Mouse (Mus musculus): ENCODE results near the gene Tbc1d10b. TPM values are rescaled to one million over a fixed set of nuclear protein-coding genes. Genes with fewer than 3 reads are reported as not detected.
A peak's percentile ranks its signal among the peaks of the same experiment; 100 is the strongest.

Tbc1d10b gene
- polyA plus RNA-seq, 1 experiment from 2014 or later = 23.2 TPM

GRCm38 (mm10) chr7:127208553-127209438 is 528 bp upstream of the Tbc1d10b start, which contains the start of gene Mylpf:
Mylpf (plus strand) TSS chr7:127208890.
- Histone ChIP-seq H3K27ac (ENCODE audit: low read length) (peak within 1 kb of the TSS; percentile 85), H3K4me3 (ENCODE audit: low read length) (peak within 1 kb of the TSS; percentile 95), H3K9me3 (ENCODE audit: low read length) (no peaks in the 10 kb centered on the region), H3K27me3 (ENCODE audit: insufficient read depth, low read length) (no peaks in the 10 kb centered on the region), H3K9ac (replicated peaks; ENCODE audit: low read length) (peak within 1 kb of the TSS; percentile 92), H3K4me1 (ENCODE audit: insufficient read depth, low read length) (peaks cover 16% of the 10 kb centered on the region), H3K4me2 (replicated peaks; ENCODE audit: low read depth, low read length) (peak within 1 kb of the TSS; percentile 96), H3K36me3 (ENCODE audit: insufficient read depth, low read length) (no peaks in the 10 kb centered on the region)
- peak; percentile 96 for ATAC-seq (ENCODE audit: low FRiP score, low TSS enrichment)
- WGBS = under 1% methylated on average over 44 of the region's 44 CpGs

- Histone ChIP-seq H3K27me3 (ENCODE audit: insufficient read depth, low read length) (no peaks in the 10 kb centered on the region), H3K4me2 (replicated peaks; ENCODE audit: low read depth, low read length) (peak overlapping the region; percentile 96), H3K27ac (ENCODE audit: low read length) (peak overlapping the region; percentile 85), H3K9ac (replicated peaks; ENCODE audit: low read length) (peak overlapping the region; percentile 92), H3K4me1 (ENCODE audit: insufficient read depth, low read length) (peaks cover 16% of the 10 kb centered on the region), H3K36me3 (ENCODE audit: insufficient read depth, low read length) (peaks cover 9% of the 10 kb centered on the region; the same call in 1 of the 2 replicates), H3K9me3 (ENCODE audit: low read length) (no peaks in the 10 kb centered on the region), H3K4me3 (ENCODE audit: low read length) (peak overlapping the region; percentile 95)
- under 1% methylated on average over 50 of the region's 53 CpGs for WGBS
- ATAC-seq (ENCODE audit: low FRiP score, low TSS enrichment) = peak; percentile 11
Measured at GRCm38 (mm10) chr7:127207374-127208294, 634 bp downstream of the Tbc1d10b start.

- H3K27me3 ChIP-seq (ENCODE audit: insufficient read depth, low read length) = no peaks in the 10 kb centered on the region
- ATAC-seq (ENCODE audit: low FRiP score, low TSS enrichment) = no peak
- WGBS = 44% methylated on average over 2 of the region's 2 CpGs
- peak overlapping the region; percentile 92 for H3K9ac ChIP-seq (replicated peaks; ENCODE audit: low read length)
- H3K36me3 ChIP-seq (ENCODE audit: insufficient read depth, low read length) = peaks cover 12% of the 10 kb centered on the region; the same call in 1 of the 2 replicates
- H3K4me2 ChIP-seq (replicated peaks; ENCODE audit: low read depth, low read length) = peak overlapping the region; percentile 96
- no peaks in the 10 kb centered on the region for H3K9me3 ChIP-seq (ENCODE audit: low read length)
- H3K4me3 ChIP-seq (ENCODE audit: low read length) = peak overlapping the region; percentile 95
- peaks cover 16% of the 10 kb centered on the region for H3K4me1 ChIP-seq (ENCODE audit: insufficient read depth, low read length)
- H3K27ac ChIP-seq (ENCODE audit: low read length) = peak overlapping the region; percentile 47; the same call in 1 of the 2 replicates
Measured at GRCm38 (mm10) chr7:127206606-127207005, 1.7 kb downstream of the Tbc1d10b start.

GRCm38 (mm10) chr7:127196484-127196883 is 11.8 kb downstream of the Tbc1d10b start:
- H3K4me2 ChIP-seq (replicated peaks; ENCODE audit: low read depth, low read length) = peak overlapping the region; percentile 95
- WGBS = 60% methylated on average over 11 of the region's 11 CpGs
- H3K9me3 ChIP-seq (ENCODE audit: low read length) = no peaks in the 10 kb centered on the region
- H3K36me3 ChIP-seq (ENCODE audit: insufficient read depth, low read length) = peaks cover 70% of the 10 kb centered on the region
- peaks cover 19% of the 10 kb centered on the region for H3K4me1 ChIP-seq (ENCODE audit: insufficient read depth, low read length)
- peak overlapping the region; percentile 90 for H3K27ac ChIP-seq (ENCODE audit: low read length)
- H3K4me3 ChIP-seq (ENCODE audit: low read length) = peak overlapping the region; percentile 93
- no peak for ATAC-seq (ENCODE audit: low FRiP score, low TSS enrichment)
- H3K27me3 ChIP-seq (ENCODE audit: insufficient read depth, low read length) = no peaks in the 10 kb centered on the region
- peak overlapping the region; percentile 87 for H3K9ac ChIP-seq (replicated peaks; ENCODE audit: low read length)

GRCm38 (mm10) chr7:127195544-127196295 is 12.5 kb downstream of the Tbc1d10b start, which contains the start of gene Cd2bp2:
Cd2bp2 (minus strand) TSS chr7:127196050.
- H3K9ac ChIP-seq (replicated peaks; ENCODE audit: low read length) = peak within 1 kb of the TSS; percentile 87
- peak within 1 kb of the TSS; percentile 93 for H3K4me3 ChIP-seq (ENCODE audit: low read length)
- peaks cover 19% of the 10 kb centered on the region for H3K4me1 ChIP-seq (ENCODE audit: insufficient read depth, low read length)
- H3K4me2 ChIP-seq (replicated peaks; ENCODE audit: low read depth, low read length) = peak within 1 kb of the TSS; percentile 96
- peak within 1 kb of the TSS; percentile 97 for H3K27ac ChIP-seq (ENCODE audit: low read length)
- peak; percentile 96 for ATAC-seq (ENCODE audit: low FRiP score, low TSS enrichment)
- H3K27me3 ChIP-seq (ENCODE audit: insufficient read depth, low read length) = no peaks in the 10 kb centered on the region
- H3K9me3 ChIP-seq (ENCODE audit: low read length) = no peaks in the 10 kb centered on the region
- H3K36me3 ChIP-seq (ENCODE audit: insufficient read depth, low read length) = peaks cover 70% of the 10 kb centered on the region
- under 1% methylated on average over 51 of the region's 51 CpGs for WGBS

GRCm38 (mm10) chr7:127194633-127195029 is 13.6 kb downstream of the Tbc1d10b start:
- H3K4me3 ChIP-seq (ENCODE audit: low read length) = peak overlapping the region; percentile 93
- peak overlapping the region; percentile 84 for H3K9ac ChIP-seq (replicated peaks; ENCODE audit: low read length)
- WGBS = 56% methylated on average over 7 of the region's 7 CpGs
- ATAC-seq (ENCODE audit: low FRiP score, low TSS enrichment) = no peak
- peaks cover 19% of the 10 kb centered on the region for H3K4me1 ChIP-seq (ENCODE audit: insufficient read depth, low read length)
- no peaks in the 10 kb centered on the region for H3K27me3 ChIP-seq (ENCODE audit: insufficient read depth, low read length)
- H3K4me2 ChIP-seq (replicated peaks; ENCODE audit: low read depth, low read length) = peak overlapping the region; percentile 96
- no peaks in the 10 kb centered on the region for H3K9me3 ChIP-seq (ENCODE audit: low read length)
- H3K27ac ChIP-seq (ENCODE audit: low read length) = peak overlapping the region; percentile 97; the same call in 1 of the 2 replicates
- H3K36me3 ChIP-seq (ENCODE audit: insufficient read depth, low read length) = peaks cover 61% of the 10 kb centered on the region

GRCm38 (mm10) chr7:127194011-127194632 is 14.1 kb downstream of the Tbc1d10b start:
- Histone ChIP-seq H3K9ac (replicated peaks; ENCODE audit: low read length) (peak overlapping the region; percentile 84), H3K36me3 (ENCODE audit: insufficient read depth, low read length) (peaks cover 56% of the 10 kb centered on the region), H3K27ac (ENCODE audit: low read length) (no peak overlapping the region), H3K4me1 (ENCODE audit: insufficient read depth, low read length) (peaks cover 19% of the 10 kb centered on the region), H3K27me3 (ENCODE audit: insufficient read depth, low read length) (no peaks in the 10 kb centered on the region), H3K9me3 (ENCODE audit: low read length) (no peaks in the 10 kb centered on the region), H3K4me2 (replicated peaks; ENCODE audit: low read depth, low read length) (peak overlapping the region; percentile 96), H3K4me3 (ENCODE audit: low read length) (peak overlapping the region; percentile 93; the same call in 1 of the 2 replicates)
- ATAC-seq (ENCODE audit: low FRiP score, low TSS enrichment) = no peak
- WGBS = 77% methylated on average over 17 of the region's 17 CpGs

GRCm38 (mm10) chr7:127192989-127193388 is 15.3 kb downstream of the Tbc1d10b start:
- no peak overlapping the region for H3K4me2 ChIP-seq (replicated peaks; ENCODE audit: low read depth, low read length)
- peaks cover 19% of the 10 kb centered on the region for H3K4me1 ChIP-seq (ENCODE audit: insufficient read depth, low read length)
- ATAC-seq (ENCODE audit: low FRiP score, low TSS enrichment) = no peak
- H3K9me3 ChIP-seq (ENCODE audit: low read length) = no peaks in the 10 kb centered on the region
- H3K27ac ChIP-seq (ENCODE audit: low read length) = no peak overlapping the region
- no peak overlapping the region for H3K4me3 ChIP-seq (ENCODE audit: low read length)
- H3K9ac ChIP-seq (replicated peaks; ENCODE audit: low read length) = no peak overlapping the region
- H3K27me3 ChIP-seq (ENCODE audit: insufficient read depth, low read length) = no peaks in the 10 kb centered on the region
- peaks cover 45% of the 10 kb centered on the region for H3K36me3 ChIP-seq (ENCODE audit: insufficient read depth, low read length)
- 90% methylated on average over 5 of the region's 5 CpGs for WGBS

All from kidney, embryonic 16.5 days (tissue).